Mouse (Mus musculus) T-helper 17 cell (primary cell): ENCODE results near the gene Ctnnb1.

Experiments used
- in situ Hi-C, 2 experiments: fragments of 300-600 bp; cut with MboI, MseI; formaldehyde crosslinking; loops; 1 replicate in 1 of 2; 2 replicates in 1 of 2; pipeline ENCODE4 v1.15.1; 2025; ENCODE audit warnings: high pct_unique_total_duplicates in 2 of 2

Ctnnb1 gene

GRCm38 (mm10) chr9:120994223-120995155 lies 65.5 kb downstream of the Ctnnb1 start:
- in situ Hi-C loops, result no loop called here

DNA sequence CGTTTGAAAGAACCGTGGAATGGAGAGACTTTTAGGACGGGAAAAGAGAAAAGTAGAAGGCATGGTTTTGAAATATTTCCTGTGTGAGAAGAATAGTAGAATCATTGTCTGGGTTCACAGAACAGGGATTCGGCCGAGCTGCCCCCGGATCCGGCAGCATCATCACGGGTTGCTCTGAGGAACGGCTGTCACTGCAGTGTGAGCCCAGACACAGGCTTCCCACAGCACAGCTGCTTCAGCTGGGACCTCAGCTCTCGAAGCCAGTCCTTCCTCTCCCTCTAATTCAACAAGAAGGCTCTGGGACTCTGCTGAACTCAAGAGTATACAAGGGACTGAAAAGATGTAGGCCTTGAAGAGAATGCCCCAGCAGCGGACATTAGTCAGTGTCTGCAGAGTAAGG lies 69.7 kb downstream of the Ctnnb1 start:
- in situ Hi-C loops, result no loop called here

DNA sequence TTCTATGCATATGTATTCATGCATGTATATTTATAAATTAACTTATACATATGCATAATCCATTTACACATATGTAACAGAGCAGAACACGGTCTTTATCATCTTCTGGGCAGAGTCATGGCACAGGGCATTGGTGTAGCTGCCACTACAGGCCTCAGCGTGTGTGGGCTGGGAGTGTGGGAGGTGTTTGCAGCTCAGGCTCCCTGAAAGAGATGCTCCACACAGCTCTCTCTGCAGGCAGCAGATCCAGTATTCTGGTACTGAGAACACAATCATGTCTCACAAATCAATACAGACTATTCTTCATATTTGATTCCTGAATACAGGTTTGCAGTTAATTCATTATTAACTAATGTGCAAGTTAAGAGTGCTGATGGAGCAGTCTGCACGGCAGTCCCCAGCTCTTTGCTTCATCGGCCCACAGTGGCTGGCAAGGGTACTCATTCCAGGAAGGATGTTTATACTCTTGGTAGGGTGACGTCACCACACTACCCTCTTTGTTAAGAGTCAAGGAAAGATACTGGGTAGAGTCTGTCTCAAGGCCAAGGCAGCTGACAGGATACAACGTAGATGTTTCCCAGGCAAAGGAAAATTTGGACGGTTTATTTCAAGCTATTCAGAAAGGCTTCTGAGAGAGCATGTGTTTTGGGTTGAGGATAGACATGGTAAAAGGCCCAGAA lies 71.8 kb downstream of the Ctnnb1 start:
- in situ Hi-C loops, result loop anchor here in 1 of 2 experiments (5.0 kb wide), 1 partner anchor 72 kb away; no protein-coding TSS in a partner anchor

- in situ Hi-C loops, result loop anchor here in 1 of 2 experiments (5.0 kb wide), 1 partner anchor 70 kb away; no protein-coding TSS in a partner anchor
These were observed 72.9 kb downstream of the Ctnnb1 start for GRCm38 (mm10) chr9:121001681-121002540.

DNA sequence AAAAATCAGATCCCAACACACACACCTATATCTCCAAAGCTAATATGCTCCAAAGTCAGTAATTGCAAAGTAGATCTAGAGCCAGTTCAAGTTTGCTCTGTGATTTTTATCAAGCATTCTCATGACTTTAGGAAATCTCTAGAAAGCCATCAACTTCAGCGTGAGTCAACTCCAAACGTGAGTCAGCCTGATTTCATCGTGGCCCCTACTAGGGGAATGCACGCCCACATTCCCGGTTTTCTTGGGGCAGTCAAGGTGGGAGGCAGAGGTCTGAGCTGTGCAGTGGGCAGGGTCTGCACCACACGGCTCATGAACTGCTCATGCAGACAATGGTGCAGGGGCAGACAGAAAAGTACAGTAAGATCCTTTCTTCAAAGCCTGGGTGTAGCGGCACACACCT lies 76.9 kb downstream of the Ctnnb1 start:
- in situ Hi-C loops, result no loop called here
